Mouse (Mus musculus) MEL (cell line): ENCODE results near the gene 1700020N01Rik. TPM values are rescaled to one million over a fixed set of nuclear protein-coding genes. Genes with fewer than 3 reads are reported as not detected.

Experiments used
- DNase-seq: peaks from one replicate; pipeline ENCODE4 v3.0.0; 2011; ENCODE audit warnings: low read depth, low spot score
- H3K27ac ChIP-seq: 2 replicates; pipeline ENCODE4 v1.5.1; 2012; ENCODE audit warnings: low read depth, mild to moderate bottlenecking, control low read depth, low read length, moderate library complexity; ENCODE audit not compliant: control insufficient read depth
- H3K27me3 ChIP-seq, 2 experiments: fragments of 150-350 bp in 1 of 2; sonication (generic) in 1 of 2; 2 replicates each; pipeline ENCODE4 v1.6.1; 2012; ENCODE audit warnings: low read length in 2 of 2, mild to moderate bottlenecking in 2 of 2, improper control_type of control experiment in 1 of 2, moderate library complexity in 1 of 2; ENCODE audit not compliant: insufficient read depth in 2 of 2, control insufficient read depth in 1 of 2
- H3K36me3 ChIP-seq, 2 experiments: 2 replicates each; pipeline ENCODE4 v1.6.1; 2012 to 2014; ENCODE audit warnings: low read length in 2 of 2, improper control_type of control experiment in 1 of 2, inconsistent platforms in 1 of 2, mild to moderate bottlenecking in 1 of 2; ENCODE audit not compliant: insufficient read depth in 2 of 2, control insufficient read depth in 1 of 2
- H3K4me1 ChIP-seq, 2 experiments: fragments of 150-350 bp in 1 of 2; sonication (generic) in 1 of 2; 2 replicates each; pipeline ENCODE4 v1.6.1; 2012; ENCODE audit warnings: low read length in 2 of 2, improper control_type of control experiment in 1 of 2, mild to moderate bottlenecking in 1 of 2; ENCODE audit not compliant: insufficient read depth in 2 of 2, control insufficient read depth in 1 of 2
- H3K4me3 ChIP-seq, 2 experiments: fragments of 150-350 bp in 1 of 2; sonication (generic) in 1 of 2; 2 replicates each; pipeline ENCODE4 v1.5.1; 2012; ENCODE audit warnings: low read depth in 2 of 2, low read length in 2 of 2, mild to moderate bottlenecking in 2 of 2, moderate library complexity in 2 of 2, control low read depth in 1 of 2, improper control_type of control experiment in 1 of 2; ENCODE audit not compliant: control insufficient read depth in 1 of 2, insufficient read depth in 1 of 2
- H3K79me2 ChIP-seq: 2 replicates; pipeline ENCODE4 v1.6.1; 2012; ENCODE audit warnings: mild to moderate bottlenecking, low read length, moderate library complexity; ENCODE audit not compliant: control insufficient read depth, poor library complexity, insufficient read depth
- H3K9ac ChIP-seq: 2 replicates; pipeline ENCODE4 v1.6.1; 2012; ENCODE audit warnings: low read depth, mild to moderate bottlenecking, control low read depth, low read length, moderate library complexity; ENCODE audit not compliant: control insufficient read depth, poor library complexity, severe bottlenecking
- H3K9me3 ChIP-seq: fragments of 150-350 bp; sonication (generic); replicated peaks from 2 replicates; pipeline ENCODE4 v1.6.1; 2012; ENCODE audit warnings: mild to moderate bottlenecking, low read length, improper control_type of control experiment, moderate library complexity; ENCODE audit not compliant: insufficient read depth
- BHLHE40 ChIP-seq: IDR thresholded peaks from 2 replicates; pipeline ENCODE4 v1.6.1; 2012; ENCODE audit warnings: low read depth, mild to moderate bottlenecking, inconsistent platforms, low read length, improper control_type of control experiment, borderline replicate concordance
- CTCF ChIP-seq, 3 experiments: IDR thresholded peaks in 2 of 3; conservative IDR thresholded peaks in 1 of 3; 2 replicates each; pipeline ENCODE4 v1.5.1; 2011 to 2012; ENCODE audit warnings: low read length in 3 of 3, low read depth in 2 of 3, mild to moderate bottlenecking in 2 of 3, improper control_type of control experiment in 1 of 3, inconsistent platforms in 1 of 3, mixed read lengths in 1 of 3, moderate library complexity in 1 of 3; ENCODE audit not compliant: control insufficient read depth in 1 of 3, insufficient read depth in 1 of 3, poor library complexity in 1 of 3, severe bottlenecking in 1 of 3
- E2F4 ChIP-seq: IDR thresholded peaks from 2 replicates; pipeline ENCODE4 v1.6.1; 2011; ENCODE audit warnings: low read depth, low read length, improper control_type of control experiment, borderline replicate concordance
- EP300 ChIP-seq, 2 experiments: IDR thresholded peaks; 2 replicates each; pipeline ENCODE4 v1.6.1; 2011; ENCODE audit warnings: improper control_type of control experiment in 2 of 2, low read length in 2 of 2, low read depth in 1 of 2, mild to moderate bottlenecking in 1 of 2
- GABPA ChIP-seq: IDR thresholded peaks from 2 replicates; pipeline ENCODE4 v1.6.1; 2012; ENCODE audit warnings: low read depth, mild to moderate bottlenecking, inconsistent platforms, low read length, improper control_type of control experiment, moderate library complexity
- GATA1 ChIP-seq: IDR thresholded peaks from 2 replicates; pipeline ENCODE4 v1.6.1; 2011; ENCODE audit warnings: low read depth, low read length, improper control_type of control experiment
- HCFC1 ChIP-seq: IDR thresholded peaks from 2 replicates; pipeline ENCODE4 v1.6.1; 2012; ENCODE audit warnings: low read depth, mild to moderate bottlenecking, inconsistent platforms, low read length, improper control_type of control experiment, moderate library complexity
- KAT2A ChIP-seq: conservative IDR thresholded peaks from 2 replicates; pipeline ENCODE4 v1.6.1; 2012; ENCODE audit warnings: low read depth, low read length, improper control_type of control experiment, inconsistent platforms
- MAFK ChIP-seq: IDR thresholded peaks from 2 replicates; pipeline ENCODE4 v1.6.1; 2011; ENCODE audit warnings: low read depth, mild to moderate bottlenecking, low read length, improper control_type of control experiment, borderline replicate concordance
- MAX ChIP-seq: IDR thresholded peaks from 2 replicates; pipeline ENCODE4 v1.6.1; 2011; ENCODE audit warnings: low read length, improper control_type of control experiment
- MAZ ChIP-seq: IDR thresholded peaks from 2 replicates; pipeline ENCODE4 v1.6.1; 2012; ENCODE audit warnings: low read depth, mild to moderate bottlenecking, inconsistent platforms, low read length, improper control_type of control experiment
- MYB ChIP-seq: IDR thresholded peaks from 2 replicates; pipeline ENCODE4 v1.6.1; 2011; ENCODE audit warnings: mild to moderate bottlenecking, low read depth, low read length, improper control_type of control experiment
- POLR2A ChIP-seq, 2 experiments: IDR thresholded peaks; 2 replicates each; pipeline ENCODE4 v1.6.1; 2011 to 2012; ENCODE audit warnings: low read length in 2 of 2, mild to moderate bottlenecking in 2 of 2, control low read depth in 1 of 2, improper control_type of control experiment in 1 of 2, low read depth in 1 of 2, moderate library complexity in 1 of 2; ENCODE audit not compliant: control insufficient read depth in 1 of 2, insufficient read depth in 1 of 2, poor library complexity in 1 of 2
- RAD21 ChIP-seq: IDR thresholded peaks from 2 replicates; pipeline ENCODE4 v1.6.1; 2011; ENCODE audit warnings: mild to moderate bottlenecking, low read depth, low read length, improper control_type of control experiment
- RCOR1 ChIP-seq: IDR thresholded peaks from 2 replicates; pipeline ENCODE4 v1.6.1; 2012; ENCODE audit warnings: low read depth, mild to moderate bottlenecking, inconsistent platforms, low read length, improper control_type of control experiment
- SIN3A ChIP-seq: IDR thresholded peaks from 2 replicates; pipeline ENCODE4 v1.6.1; 2012; ENCODE audit warnings: low read length, improper control_type of control experiment, inconsistent platforms
- SMC3 ChIP-seq: IDR thresholded peaks from 2 replicates; pipeline ENCODE4 v1.6.1; 2011; ENCODE audit warnings: low read depth, low read length, improper control_type of control experiment
- TAL1 ChIP-seq: IDR thresholded peaks from 2 replicates; pipeline ENCODE4 v1.6.1; 2012; ENCODE audit warnings: mild to moderate bottlenecking, inconsistent platforms, low read length, moderate library complexity, mixed read lengths
- TBP ChIP-seq: IDR thresholded peaks from 2 replicates; pipeline ENCODE4 v1.8.0; 2011; ENCODE audit warnings: low read depth, low read length, improper control_type of control experiment
- TCF12 ChIP-seq: IDR thresholded peaks from 2 replicates; pipeline ENCODE4 v1.6.1; 2014; ENCODE audit warnings: low read depth, mild to moderate bottlenecking, inconsistent platforms, low read length, improper control_type of control experiment, moderate library complexity
- UBTF ChIP-seq: IDR thresholded peaks from 2 replicates; pipeline ENCODE4 v1.6.1; 2012; ENCODE audit warnings: low read depth, mild to moderate bottlenecking, inconsistent platforms, low read length, improper control_type of control experiment, moderate library complexity, borderline replicate concordance; ENCODE audit not compliant: insufficient read depth
- USF2 ChIP-seq, 2 experiments: IDR thresholded peaks; 2 replicates each; pipeline ENCODE4 v1.6.1; 2011 to 2012; ENCODE audit warnings: improper control_type of control experiment in 2 of 2, low read length in 2 of 2, borderline replicate concordance in 1 of 2, inconsistent platforms in 1 of 2, low read depth in 1 of 2, mild to moderate bottlenecking in 1 of 2; ENCODE audit not compliant: insufficient read depth in 1 of 2
- ZC3H11A ChIP-seq: IDR thresholded peaks from 2 replicates; pipeline ENCODE4 v1.6.1; 2012; ENCODE audit warnings: low read depth, mild to moderate bottlenecking, inconsistent platforms, low read length, improper control_type of control experiment
- ZMIZ1 ChIP-seq: IDR thresholded peaks from 2 replicates; pipeline ENCODE4 v1.6.1; 2012; ENCODE audit warnings: low read depth, mild to moderate bottlenecking, inconsistent platforms, low read length, improper control_type of control experiment, moderate library complexity
- ZNF384 ChIP-seq: IDR thresholded peaks from 2 replicates; pipeline ENCODE4 v1.6.1; 2012; ENCODE audit warnings: low read depth, mild to moderate bottlenecking, inconsistent platforms, low read length, improper control_type of control experiment
- polyA plus RNA-seq, 2 experiments: library from polyadenylated mRNA; stranded (reverse) in 1 of 2; unstranded in 1 of 2; fragments of >175 nt in 1 of 2; fragments of >200 nt in 1 of 2; gene quantifications; 2 replicates each; pipeline versions ENCODE4 v1.2.1 to v1.2.4; 2012; ENCODE audit warnings: low replicate concordance in 2 of 2, low read depth in 1 of 2; ENCODE audit not compliant: insufficient read length in 2 of 2, insufficient read depth in 1 of 2, missing spikeins in 1 of 2
- total RNA-seq: library from RNA; depleted of rRNA; stranded (reverse); fragments of 300-350 nt; gene quantifications from 2 replicates; pipeline ENCODE4 v1.2.3, GENCODE M21; 2012

1700020N01Rik gene
- total and polyA plus RNA-seq, 3 experiments, result 0.60 TPM; not detected in 2

GRCm38 (mm10) chr10:21563446-21563845, 29.5 kb upstream of the 1700020N01Rik start:
- Histone ChIP-seq H3K79me2 (no peaks in the 10 kb centered on the region), H3K9ac (no peak overlapping the region), H3K36me3 (no peaks in the 10 kb centered on the region), H3K27me3 (peaks cover 2 to 6% of the 10 kb centered on the region in 2 experiments; a peak in 3 of 4 replicates), H3K9me3 (no peaks in the 10 kb centered on the region), H3K27ac (no peak overlapping the region), H3K4me1 (no peaks in the 10 kb centered on the region), H3K4me3 (no peak overlapping the region)
- no peak for DNase-seq
- TF ChIP-seq USF2 (IDR thresholded peaks at IDR 0.05; ENCODE audit: borderline replicate concordance in 1 of 2, insufficient read depth in 1 of 2, low read depth in 1 of 2, low read length in 2 of 2) (no peak), SIN3A (no peak), MAFK (no peak), UBTF (no peak), TAL1 (no peak), RAD21 (no peak), SMC3 (no peak), BHLHE40 (no peak), CTCF (IDR thresholded peaks at IDR 0.05 in 2 of 3, conservative IDR thresholded peaks at IDR 0.05 in 1 of 3; ENCODE audit: control insufficient read depth in 1 of 3, insufficient read depth in 1 of 3, low read depth in 2 of 3, low read length in 3 of 3, poor library complexity in 1 of 3, severe bottlenecking in 1 of 3) (no peak), GABPA (no peak), ZNF384 (no peak), EP300 (IDR thresholded peaks at IDR 0.05; ENCODE audit: low read depth in 1 of 2, low read length in 2 of 2) (no peak), ZMIZ1 (no peak), HCFC1 (no peak), TBP (no peak), E2F4 (no peak)

GRCm38 (mm10) chr10:21564189-21564588, 28.8 kb upstream of the 1700020N01Rik start:
- TF ChIP-seq ZNF384 (no peak), MAFK (no peak), USF2 (IDR thresholded peaks at IDR 0.05; ENCODE audit: borderline replicate concordance in 1 of 2, insufficient read depth in 1 of 2, low read depth in 1 of 2, low read length in 2 of 2) (no peak), E2F4 (no peak), POLR2A (IDR thresholded peaks at IDR 0.05; ENCODE audit: control insufficient read depth in 1 of 2, insufficient read depth in 1 of 2, low read depth in 1 of 2, low read length in 2 of 2, poor library complexity in 1 of 2) (no peak), MAZ (no peak), ZMIZ1 (no peak), ZC3H11A (no peak), KAT2A (no peak), RCOR1 (no peak), RAD21 (no peak), GATA1 (no peak), MAX (no peak), HCFC1 (no peak), TCF12 (no peak), CTCF (IDR thresholded peaks at IDR 0.05 in 2 of 3, conservative IDR thresholded peaks at IDR 0.05 in 1 of 3; ENCODE audit: control insufficient read depth in 1 of 3, insufficient read depth in 1 of 3, low read depth in 2 of 3, low read length in 3 of 3, poor library complexity in 1 of 3, severe bottlenecking in 1 of 3) (no peak), EP300 (IDR thresholded peaks at IDR 0.05; ENCODE audit: low read depth in 1 of 2, low read length in 2 of 2) (no peak), TAL1 (no peak), MYB (no peak)
- DNase-seq, result no peak
- Histone ChIP-seq H3K4me3 (no peak overlapping the region), H3K9me3 (no peaks in the 10 kb centered on the region), H3K27me3 (peaks cover 0 to 8% of the 10 kb centered on the region in 2 experiments; a peak in 3 of 4 replicates), H3K27ac (no peak overlapping the region), H3K9ac (no peak overlapping the region), H3K79me2 (no peaks in the 10 kb centered on the region), H3K4me1 (no peaks in the 10 kb centered on the region), H3K36me3 (no peaks in the 10 kb centered on the region)
